Mouse (Mus musculus) frontal cortex, postnatal 14 days (tissue): ENCODE results near the gene Luc7l3.
A peak's percentile ranks its signal among the peaks of the same experiment; 100 is the strongest.
"Not testable (repeated sequence)": the region's sequence is repeated elsewhere in the genome, so short reads cannot be mapped to it uniquely, and the experiment has no call there.

Experiments used
- DNase-seq, 2 experiments: peaks; one replicate each; pipeline ENCODE4 v3.0.0; 2022; ENCODE audit warnings: low spot score in 2 of 2

Gene Luc7l3

DNA sequence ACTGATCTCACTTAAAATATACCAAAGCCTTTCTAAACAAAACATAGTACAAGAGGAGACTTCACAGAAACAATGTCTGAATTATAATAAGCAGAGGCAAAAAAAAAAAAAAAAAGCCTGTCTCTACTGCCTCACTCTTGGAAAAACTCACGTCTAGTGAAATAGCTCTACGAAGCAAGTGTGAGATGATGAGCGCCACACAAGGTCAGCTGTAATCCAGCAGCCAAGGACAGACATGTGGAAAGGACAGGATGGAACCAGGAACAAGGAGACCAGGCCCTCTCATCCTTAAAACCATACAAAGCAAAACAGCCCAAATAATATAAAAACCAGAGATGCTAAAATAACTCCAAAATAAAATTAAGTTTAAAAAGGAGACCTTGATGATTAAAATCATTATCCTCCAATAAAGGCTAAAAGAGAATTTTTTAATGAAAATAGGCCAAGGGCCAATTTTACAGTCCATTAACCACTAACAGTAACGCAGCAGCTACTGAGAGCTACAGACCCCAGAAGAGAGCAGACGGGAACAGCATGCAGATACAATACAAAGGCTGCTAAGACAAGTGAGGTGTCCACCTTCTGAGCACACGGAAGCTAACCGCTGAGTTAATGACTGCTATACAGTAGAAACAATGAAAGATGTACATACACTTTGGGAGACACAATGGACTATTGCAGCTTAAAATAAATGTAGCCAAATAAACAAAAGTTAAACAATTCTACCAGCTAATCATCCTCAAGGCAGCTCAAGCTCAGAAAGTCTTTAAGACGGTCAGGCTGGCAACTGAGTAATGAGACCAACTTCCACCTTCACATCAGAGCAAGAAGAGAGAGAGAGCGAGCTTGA, 26.6 kb downstream of the Luc7l3 start:
- no peak for DNase-seq

DNA sequence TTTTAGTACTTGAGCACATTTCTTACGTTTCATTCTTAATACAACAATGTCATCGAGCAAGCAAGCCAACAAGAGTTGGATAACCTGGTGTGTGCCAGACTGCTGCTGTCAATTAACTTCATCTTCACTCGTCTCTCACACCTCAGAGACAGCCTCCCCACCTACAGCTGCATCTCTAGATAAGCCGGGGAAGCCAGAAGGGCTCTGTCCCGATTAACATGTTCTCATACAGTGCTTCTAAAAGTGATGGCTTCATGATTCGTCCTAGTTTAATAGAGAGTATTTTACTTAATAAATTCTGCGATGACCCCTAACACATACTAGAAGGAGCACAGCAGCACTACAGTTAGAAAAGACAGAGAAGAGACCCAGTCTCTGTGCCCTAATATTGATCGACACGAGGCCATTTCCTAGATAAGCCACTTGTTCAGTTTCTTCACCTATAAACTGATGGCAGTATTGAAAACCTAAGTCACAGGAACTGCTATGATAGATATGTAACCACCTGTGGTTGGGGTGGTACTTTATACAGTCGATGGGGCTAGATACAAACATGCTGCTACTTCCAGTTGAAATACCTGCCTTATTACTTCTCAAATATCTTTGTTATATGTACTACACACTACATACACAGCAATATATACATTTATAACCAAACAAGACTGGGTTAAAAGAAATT, 31.6 kb downstream of the Luc7l3 start:
- no peak for DNase-seq

GRCm38 (mm10) chr11:94287105-94287504, 34.7 kb downstream of the Luc7l3 start:
- no peak for DNase-seq

DNA sequence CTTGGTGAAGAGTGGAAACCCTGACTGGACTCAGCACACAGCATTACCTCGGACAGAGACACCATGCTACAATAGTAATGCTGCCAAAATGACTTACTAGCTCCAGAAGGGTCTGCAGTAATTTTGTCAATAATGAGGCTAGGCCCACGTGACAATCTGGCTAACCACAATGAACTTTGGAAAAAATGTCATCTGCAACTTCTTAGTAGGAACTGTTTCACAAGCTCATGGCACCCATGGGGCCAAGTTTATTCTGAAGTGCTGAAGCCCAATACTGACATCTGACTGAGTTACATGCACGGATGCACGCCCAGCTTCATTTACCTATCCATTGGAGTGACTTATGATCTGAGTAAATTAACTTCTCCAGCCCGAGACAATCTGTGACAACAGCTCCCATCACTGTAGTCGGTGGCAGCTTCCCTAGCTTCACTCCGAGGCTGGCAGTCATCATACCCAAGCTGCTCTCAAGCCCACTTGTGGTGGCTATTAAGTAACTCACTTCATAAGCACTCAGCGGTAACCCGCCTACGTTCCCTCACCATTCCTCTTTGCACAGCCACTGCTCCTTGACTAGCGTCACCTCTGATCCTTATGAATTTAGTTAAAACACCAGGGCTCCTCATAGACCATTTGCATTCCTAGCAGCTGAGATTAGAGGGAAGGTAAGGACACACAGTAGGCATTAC, 35.8 kb downstream of the Luc7l3 start:
- DNase-seq, result no peak

- no peak for DNase-seq
Observed at GRCm38 (mm10) chr11:94283536-94284099, 38.2 kb downstream of the Luc7l3 start.

GRCm38 (mm10) chr11:94282291-94282690, 39.5 kb downstream of the Luc7l3 start:
- no peak for DNase-seq

DNA sequence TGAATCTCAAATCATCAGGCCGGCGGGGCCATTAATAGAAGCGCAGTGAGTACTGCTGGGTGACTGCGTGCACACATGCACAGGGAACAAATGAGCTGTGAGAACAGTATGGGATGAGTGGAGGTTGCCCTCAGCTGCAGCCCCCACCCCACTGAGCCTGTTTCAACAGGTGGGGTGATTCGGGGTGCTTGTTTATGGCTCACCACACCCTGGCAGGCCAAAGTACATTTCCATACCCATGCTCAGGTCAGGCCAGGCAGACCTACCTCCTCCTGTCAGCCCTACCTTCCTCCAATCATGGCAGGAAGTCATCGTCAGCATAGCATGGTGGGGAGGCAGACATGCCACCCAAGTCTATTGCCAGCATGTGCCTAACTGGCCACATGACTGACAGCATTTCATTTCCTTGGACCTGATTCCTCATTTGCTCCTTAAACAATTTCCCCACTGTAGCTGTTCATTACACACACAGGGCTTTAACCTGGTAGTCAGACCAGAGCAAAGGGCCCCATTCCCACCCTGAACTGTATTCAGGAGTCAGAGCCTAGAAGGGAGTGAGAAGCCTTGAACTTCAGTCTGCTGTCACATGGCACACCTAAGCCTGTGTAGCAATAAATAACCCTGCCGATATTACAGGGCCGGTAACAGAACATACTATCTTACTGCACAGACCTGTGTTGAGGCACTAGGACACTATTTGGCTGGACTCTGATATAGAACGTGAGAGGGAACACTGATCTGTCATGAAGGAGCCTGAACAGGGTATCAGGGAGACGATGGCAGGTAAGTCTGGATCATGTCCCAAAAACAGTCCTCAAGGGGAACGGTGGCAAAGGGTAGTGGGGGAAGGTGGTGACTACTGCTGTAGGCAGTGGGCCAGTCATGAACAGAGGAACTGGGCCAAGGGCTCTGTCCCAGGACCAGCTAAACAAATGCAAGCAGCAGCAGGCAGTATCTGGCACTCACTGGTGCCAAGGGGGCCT, 40.3 kb downstream of the Luc7l3 start, which contains the start of gene Gm21885:
TSS of gene Gm21885 (plus strand) at position 675 of the 983 bp plus-strand sequence.
- DNase-seq, result no peak

- peak; percentile 85 to 88 for DNase-seq
Observed at GRCm38 (mm10) chr11:94276869-94277337, 44.9 kb downstream of the Luc7l3 start.

- DNase-seq, result no peak
Observed at GRCm38 (mm10) chr11:94275686-94276085, 46.1 kb downstream of the Luc7l3 start.

DNA sequence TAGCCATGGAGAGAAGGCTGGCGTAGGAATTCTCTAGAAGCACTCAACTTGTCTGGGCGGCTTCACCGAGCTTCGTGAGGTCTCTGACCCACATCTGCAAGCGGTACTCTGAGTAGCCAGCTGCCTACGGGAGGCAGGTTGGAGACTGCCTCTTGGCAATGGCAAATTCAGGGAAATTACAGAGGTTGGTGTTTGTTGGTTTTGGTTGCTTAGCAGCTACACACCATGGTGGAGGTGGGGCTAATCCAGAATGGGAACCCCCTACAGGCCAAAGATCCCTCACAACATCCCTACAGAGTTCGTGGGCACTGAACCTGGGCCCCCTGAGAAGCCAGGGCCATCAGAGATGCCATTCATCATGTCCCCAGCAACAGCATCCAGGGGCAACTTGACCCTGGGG, 46.6 kb downstream of the Luc7l3 start:
- DNase-seq, result no peak

- DNase-seq, result no peak
Observed at GRCm38 (mm10) chr11:94274206-94274867, 47.5 kb downstream of the Luc7l3 start.

GRCm38 (mm10) chr11:94272960-94273927, 48.5 kb downstream of the Luc7l3 start:
- DNase-seq, result no peak

DNA sequence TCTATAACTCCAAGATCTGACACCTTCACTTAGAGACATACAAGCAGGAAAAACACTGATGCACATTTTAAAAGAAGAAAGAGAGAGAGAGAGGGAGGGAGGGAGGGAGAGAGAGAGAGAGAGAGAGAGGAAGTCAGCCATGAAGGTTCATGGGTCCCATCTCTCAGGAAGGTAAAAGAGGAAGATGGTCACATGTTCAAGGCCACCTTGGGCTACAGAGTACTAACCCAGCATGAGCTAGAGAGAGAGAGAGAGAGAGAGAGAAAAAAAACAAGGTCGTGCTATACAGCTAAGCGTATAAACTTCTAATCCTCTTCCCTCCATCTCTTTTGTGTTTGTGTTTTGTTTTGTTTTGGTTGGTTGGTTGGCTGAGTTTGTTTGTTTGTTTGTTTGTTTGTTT, 50.8 kb downstream of the Luc7l3 start:
- no peak for DNase-seq

GRCm38 (mm10) chr11:94269906-94270305, 51.9 kb downstream of the Luc7l3 start:
- DNase-seq, result no peak

DNA sequence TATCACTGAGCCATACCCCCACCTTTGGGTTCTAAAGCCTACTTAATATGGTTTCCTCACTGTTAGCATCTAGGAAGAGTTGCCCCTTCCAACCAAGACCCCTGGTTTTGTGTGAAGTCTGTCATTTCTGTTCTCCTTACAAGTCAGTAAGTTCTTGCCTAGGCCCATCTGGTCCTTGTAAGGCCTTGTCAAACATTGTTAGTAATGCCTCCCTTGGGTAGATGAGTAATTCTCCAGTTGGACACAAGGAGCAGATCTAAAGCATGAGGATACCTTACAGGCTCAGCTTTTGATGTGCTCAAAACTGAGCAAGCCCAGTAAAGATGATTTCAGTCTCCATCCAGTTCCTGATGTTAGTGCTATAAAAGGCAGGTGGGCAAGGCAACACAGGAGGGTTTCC, 53.0 kb downstream of the Luc7l3 start:
- no peak for DNase-seq

GRCm38 (mm10) chr11:94266155-94266554, 55.6 kb downstream of the Luc7l3 start:
- not testable (repeated sequence) for DNase-seq

GRCm38 (mm10) chr11:94265134-94265785, 56.5 kb downstream of the Luc7l3 start:
- no peak for DNase-seq

DNA sequence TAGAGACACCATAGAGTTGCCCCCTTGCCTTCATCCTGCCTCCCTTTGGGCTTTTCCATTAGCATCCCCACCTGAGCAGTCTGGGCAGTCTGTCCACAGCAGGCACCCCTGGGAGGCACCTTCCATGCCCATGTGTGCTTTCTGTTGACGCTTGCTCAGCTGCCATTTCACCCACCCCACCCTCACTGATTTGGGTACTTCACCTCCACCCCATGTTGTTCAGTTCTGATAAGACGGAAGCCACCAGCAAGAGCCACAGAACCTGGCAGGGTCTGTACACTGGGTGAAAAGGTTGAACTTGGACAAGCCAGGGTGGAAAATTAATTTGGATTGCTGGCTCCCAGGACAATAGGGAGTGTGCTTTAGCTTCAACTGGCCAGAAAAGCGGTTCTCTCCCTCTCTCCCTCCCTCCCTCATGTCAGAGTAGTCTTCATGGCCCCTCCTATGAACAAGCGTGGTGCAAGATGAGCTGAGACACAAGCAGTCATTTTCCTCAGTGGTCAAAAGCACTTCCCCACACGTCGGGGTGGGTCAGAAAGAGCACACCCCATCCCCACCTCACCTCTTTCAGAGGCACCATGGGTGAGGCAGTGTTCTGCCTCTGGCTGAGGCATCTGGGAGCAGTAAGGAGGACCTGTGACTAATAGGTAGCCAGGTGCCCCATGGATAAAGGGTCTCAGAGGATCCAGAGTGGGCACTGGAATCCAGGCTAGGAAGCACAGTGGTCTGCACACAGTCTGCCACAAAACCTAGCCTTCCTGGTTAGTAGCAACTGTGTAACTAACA, 60.0 kb downstream of the Luc7l3 start:
- DNase-seq, result no peak
